In genomic region chr5:102614081-102614480, GRCm38 (mm10) we compare ENCODE assay signal across 20 mouse cellular contexts.
"Had no signal": no experiment of that assay in that cellular context is flagged by ENCODE, and none has a peak within 500 bp of the region (broad histone marks: within the 10 kb centered on the region; RNA-seq: fewer than 3 reads in every experiment).

No protein-coding gene starts in this region.

- H3K4me2 ChIP-seq: kidney, embryonic 15.5 days; limb, embryonic 12.5 days; limb, embryonic 15.5 days; liver, embryonic 12.5 days; liver, embryonic 15.5 days; midbrain, embryonic 12.5 days; midbrain, embryonic 15.5 days; neural tube, embryonic 12.5 days; neural tube, embryonic 15.5 days; stomach, embryonic 15.5 days had no signal

- H3K27ac ChIP-seq: kidney, embryonic 15.5 days; limb, embryonic 12.5 days; limb, embryonic 15.5 days; liver, embryonic 12.5 days; liver, embryonic 15.5 days; midbrain, embryonic 12.5 days; midbrain, embryonic 15.5 days; neural tube, embryonic 12.5 days; neural tube, embryonic 15.5 days; stomach, embryonic 15.5 days had no signal

- H3K36me3 ChIP-seq: kidney, embryonic 15.5 days; limb, embryonic 12.5 days; limb, embryonic 15.5 days; liver, embryonic 12.5 days; liver, embryonic 15.5 days; midbrain, embryonic 12.5 days; midbrain, embryonic 15.5 days; neural tube, embryonic 12.5 days; neural tube, embryonic 15.5 days; stomach, embryonic 15.5 days had no signal

- DNase-seq: kidney, postnatal 10 days; layer of hippocampus, postnatal 36 days; left cerebral cortex, postnatal 4 days; lung, adult 2 months; right cerebral cortex, adult 18-20 months; right cerebral cortex, postnatal 14 days; right cerebral cortex, postnatal 4 days; thymus, postnatal 25 days had no signal

- H3K9me3 ChIP-seq: kidney, embryonic 15.5 days; limb, embryonic 12.5 days; limb, embryonic 15.5 days; liver, embryonic 12.5 days; liver, embryonic 15.5 days; midbrain, embryonic 12.5 days; midbrain, embryonic 15.5 days; neural tube, embryonic 12.5 days; neural tube, embryonic 15.5 days; stomach, embryonic 15.5 days had no signal

- H3K4me1 ChIP-seq: kidney, embryonic 15.5 days; limb, embryonic 12.5 days; limb, embryonic 15.5 days; liver, embryonic 12.5 days; liver, embryonic 15.5 days; midbrain, embryonic 12.5 days; midbrain, embryonic 15.5 days; neural tube, embryonic 12.5 days; neural tube, embryonic 15.5 days; stomach, embryonic 15.5 days had no signal

- ATAC-seq: inflammation-experienced regulatory T-cells, adult 6 months; intestine, embryonic 16.5 days; liver, embryonic 12.5 days; midbrain, embryonic 15.5 days had no signal

- H3K4me3 ChIP-seq: kidney, embryonic 15.5 days; limb, embryonic 12.5 days; limb, embryonic 15.5 days; liver, embryonic 12.5 days; liver, embryonic 15.5 days; midbrain, embryonic 12.5 days; midbrain, embryonic 15.5 days; neural tube, embryonic 12.5 days; neural tube, embryonic 15.5 days; stomach, embryonic 15.5 days had no signal

- H3K9ac ChIP-seq: kidney, embryonic 15.5 days; limb, embryonic 12.5 days; limb, embryonic 15.5 days; liver, embryonic 12.5 days; liver, embryonic 15.5 days; midbrain, embryonic 12.5 days; midbrain, embryonic 15.5 days; neural tube, embryonic 12.5 days; neural tube, embryonic 15.5 days; stomach, embryonic 15.5 days had no signal

- H3K27me3 ChIP-seq: kidney, embryonic 15.5 days; limb, embryonic 12.5 days; limb, embryonic 15.5 days; liver, embryonic 12.5 days; liver, embryonic 15.5 days; midbrain, embryonic 12.5 days; midbrain, embryonic 15.5 days; neural tube, embryonic 12.5 days; neural tube, embryonic 15.5 days; stomach, embryonic 15.5 days had no signal
